Mouse (Mus musculus): ENCODE data around the gene Gm20388. TPM values are rescaled to one million over a fixed set of nuclear protein-coding genes. Genes with fewer than 3 reads are reported as not detected.

Gene Gm20388
- polyA plus RNA-seq, 1 experiment from 2014 or later: not detected

- H3K36me3 ChIP-seq: peaks cover 20% of the 10 kb centered on the region; the same call in 1 of the 2 replicates
- WGBS (ENCODE audit: insufficient replicate concordance): 56% methylated on average over 4 of the region's 4 CpGs
- no peak overlapping the region for H3K4me3 ChIP-seq (replicated peaks)
- H3K4me1 ChIP-seq (replicated peaks): peaks cover 49% of the 10 kb centered on the region
- H3K9ac ChIP-seq: no peak overlapping the region
- ATAC-seq (ENCODE audit: low read depth): no peak
- no peaks in the 10 kb centered on the region for H3K9me3 ChIP-seq (replicated peaks)
- H3K27ac ChIP-seq: no peak overlapping the region
- no peaks in the 10 kb centered on the region for H3K27me3 ChIP-seq
- no peak for DNase-seq
- no peak overlapping the region for H3K4me2 ChIP-seq
Observed at GRCm38 (mm10) chr8:122976046-122976445, 3065.4 kb downstream of the Gm20388 start.

DNA sequence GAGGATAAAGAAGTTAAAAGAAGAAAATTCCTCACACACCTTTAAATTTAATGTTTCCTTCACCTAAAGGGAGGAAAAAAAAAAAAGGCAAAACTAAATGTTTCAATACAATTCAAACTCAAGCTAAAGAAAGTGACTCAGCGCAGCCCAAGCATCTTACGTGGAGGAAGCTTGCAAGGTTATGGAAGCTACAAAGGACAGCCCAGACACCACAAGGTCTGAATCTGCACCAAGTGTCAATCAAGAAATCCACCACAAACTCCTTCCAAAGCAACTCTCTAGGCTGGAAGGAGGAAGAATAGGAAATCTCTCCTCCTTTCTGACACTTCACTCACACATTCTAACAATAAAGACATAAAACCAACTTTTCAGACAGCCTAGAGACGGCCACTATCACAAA lies 3068.8 kb downstream of the Gm20388 start:
- Histone ChIP-seq H3K27ac (no peak overlapping the region; the same call in 1 of the 2 replicates), H3K4me3 (replicated peaks) (no peak overlapping the region), H3K9ac (no peak overlapping the region), H3K36me3 (peaks cover 3% of the 10 kb centered on the region; the same call in 1 of the 2 replicates), H3K27me3 (no peaks in the 10 kb centered on the region), H3K9me3 (replicated peaks) (no peaks in the 10 kb centered on the region), H3K4me1 (replicated peaks) (peaks cover 71% of the 10 kb centered on the region), H3K4me2 (no peak overlapping the region)
- 66% methylated on average over 3 of the region's 3 CpGs for WGBS (ENCODE audit: insufficient replicate concordance)
- DNase-seq (no peak), ATAC-seq (ENCODE audit: low read depth) (no peak)

- H3K4me2 ChIP-seq: no peak overlapping the region
- no peak for DNase-seq
- ATAC-seq (ENCODE audit: low read depth): no peak
- H3K4me1 ChIP-seq (replicated peaks): peaks cover 76% of the 10 kb centered on the region
- no peak overlapping the region for H3K9ac ChIP-seq
- no peaks in the 10 kb centered on the region for H3K27me3 ChIP-seq
- H3K4me3 ChIP-seq (replicated peaks): no peak overlapping the region
- H3K36me3 ChIP-seq: no peaks in the 10 kb centered on the region
- H3K9me3 ChIP-seq (replicated peaks): no peaks in the 10 kb centered on the region
- no peak overlapping the region; the same call in 1 of the 2 replicates for H3K27ac ChIP-seq
- WGBS (ENCODE audit: insufficient replicate concordance): 49% methylated on average over 10 of the region's 10 CpGs
Observed at GRCm38 (mm10) chr8:122979865-122980509, 3069.3 kb downstream of the Gm20388 start.

DNA sequence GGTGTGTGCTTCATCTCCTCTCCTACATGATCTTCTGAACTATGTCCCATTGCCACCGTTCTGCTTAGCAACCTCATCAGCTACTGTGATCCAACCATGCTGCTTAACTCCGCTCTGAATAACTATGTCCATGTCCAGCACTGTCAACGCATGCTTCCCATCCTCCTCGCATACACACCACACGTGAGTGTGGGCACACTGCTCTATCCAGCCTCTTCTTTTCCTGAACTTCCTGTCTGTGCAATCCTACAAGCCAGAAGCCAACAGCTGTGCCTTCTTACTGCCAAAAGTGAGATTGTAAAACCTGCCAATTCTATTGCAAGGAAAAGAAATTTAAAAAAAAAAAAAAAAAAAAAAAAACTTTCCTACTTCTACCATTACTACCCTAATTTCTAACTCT lies 3071.0 kb downstream of the Gm20388 start:
- no peak for ATAC-seq (ENCODE audit: low read depth)
- no peaks in the 10 kb centered on the region for H3K9me3 ChIP-seq (replicated peaks)
- peaks cover 81% of the 10 kb centered on the region for H3K4me1 ChIP-seq (replicated peaks)
- no peak overlapping the region for H3K9ac ChIP-seq
- DNase-seq: no peak
- H3K4me3 ChIP-seq (replicated peaks): no peak overlapping the region
- no peaks in the 10 kb centered on the region for H3K27me3 ChIP-seq
- H3K36me3 ChIP-seq: no peaks in the 10 kb centered on the region
- 57% methylated on average over 5 of the region's 5 CpGs for WGBS (ENCODE audit: insufficient replicate concordance)
- no peak overlapping the region for H3K4me2 ChIP-seq
- no peak overlapping the region for H3K27ac ChIP-seq

- ATAC-seq (ENCODE audit: low read depth): no peak
- no peaks in the 10 kb centered on the region for H3K36me3 ChIP-seq
- no peak overlapping the region for H3K4me3 ChIP-seq (replicated peaks)
- DNase-seq: no peak
- H3K27ac ChIP-seq: no peak overlapping the region
- WGBS (ENCODE audit: insufficient replicate concordance): 79% methylated on average over 19 of the region's 19 CpGs
- H3K9me3 ChIP-seq (replicated peaks): no peaks in the 10 kb centered on the region
- no peak overlapping the region for H3K4me2 ChIP-seq
- no peaks in the 10 kb centered on the region for H3K27me3 ChIP-seq
- H3K9ac ChIP-seq: no peak overlapping the region
- peaks cover 86% of the 10 kb centered on the region for H3K4me1 ChIP-seq (replicated peaks)
Observed at GRCm38 (mm10) chr8:122983178-122983942, 3072.7 kb downstream of the Gm20388 start.

DNA sequence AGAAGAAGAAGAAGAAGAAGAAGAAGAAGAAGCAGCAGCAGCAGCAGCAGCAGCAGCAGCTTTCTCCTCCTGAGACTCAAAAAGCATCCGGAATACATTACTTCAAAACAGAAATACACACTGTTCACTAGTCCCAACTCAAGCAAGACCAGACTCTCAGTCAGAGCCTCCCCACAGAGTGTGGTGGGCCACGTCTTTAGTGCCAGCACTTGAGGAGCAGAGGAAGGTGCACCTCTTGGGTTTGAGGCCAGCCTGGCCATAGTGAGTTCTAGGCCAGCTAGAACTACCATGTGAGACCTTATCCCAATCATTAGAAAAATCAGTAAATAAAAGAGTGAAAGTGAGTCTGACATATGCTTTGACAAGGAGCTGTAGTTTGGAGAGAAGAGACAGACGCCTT lies 3073.5 kb downstream of the Gm20388 start:
- DNase-seq (no peak), ATAC-seq (ENCODE audit: low read depth) (no peak)
- Histone ChIP-seq H3K4me2 (no peak overlapping the region), H3K27me3 (no peaks in the 10 kb centered on the region), H3K9me3 (replicated peaks) (no peaks in the 10 kb centered on the region), H3K36me3 (no peaks in the 10 kb centered on the region), H3K9ac (no peak overlapping the region), H3K4me3 (replicated peaks) (no peak overlapping the region), H3K27ac (no peak overlapping the region), H3K4me1 (replicated peaks) (peaks cover 87% of the 10 kb centered on the region)
- WGBS (ENCODE audit: insufficient replicate concordance): 65% methylated on average over 3 of the region's 3 CpGs

DNA sequence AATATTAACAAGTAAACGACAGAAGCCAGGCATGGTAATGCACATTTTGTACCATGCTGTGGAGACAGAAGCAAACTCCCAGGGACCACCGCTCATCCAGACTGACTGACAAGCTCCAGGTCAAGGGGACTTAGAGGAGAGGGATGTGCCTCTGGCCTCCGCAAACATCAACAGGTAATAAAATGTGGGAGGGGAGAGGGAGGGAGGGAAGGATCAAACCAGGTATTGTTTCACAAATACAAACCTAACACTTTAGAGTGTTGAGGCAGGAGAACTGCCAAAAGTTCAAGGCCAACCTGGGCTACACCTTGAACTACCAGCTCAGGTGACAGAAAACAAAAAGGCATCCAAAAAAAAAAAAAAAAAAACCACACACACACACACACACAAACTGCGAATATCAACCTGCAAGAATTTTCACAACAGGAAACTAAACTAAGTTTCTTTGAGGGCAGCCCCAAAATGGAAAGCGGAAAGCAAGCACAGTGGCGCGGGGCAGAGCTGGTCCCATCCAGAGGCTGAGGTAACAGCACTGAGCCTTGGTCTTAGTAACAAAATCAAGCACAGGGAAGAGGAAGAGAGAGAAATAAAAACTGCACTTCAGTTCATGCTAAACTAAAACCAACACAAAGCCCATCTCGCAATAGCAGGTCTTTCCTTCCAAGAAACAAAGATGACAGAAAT lies 3076.0 kb downstream of the Gm20388 start:
- no peak overlapping the region for H3K4me2 ChIP-seq
- no peaks in the 10 kb centered on the region for H3K36me3 ChIP-seq
- DNase-seq: no peak
- no peak for ATAC-seq (ENCODE audit: low read depth)
- H3K4me3 ChIP-seq (replicated peaks): no peak overlapping the region
- H3K27ac ChIP-seq: no peak overlapping the region
- H3K9me3 ChIP-seq (replicated peaks): no peaks in the 10 kb centered on the region
- WGBS (ENCODE audit: insufficient replicate concordance): 72% methylated on average over 8 of the region's 8 CpGs
- peaks cover 86% of the 10 kb centered on the region for H3K4me1 ChIP-seq (replicated peaks)
- H3K9ac ChIP-seq: no peak overlapping the region
- no peaks in the 10 kb centered on the region for H3K27me3 ChIP-seq

DNA sequence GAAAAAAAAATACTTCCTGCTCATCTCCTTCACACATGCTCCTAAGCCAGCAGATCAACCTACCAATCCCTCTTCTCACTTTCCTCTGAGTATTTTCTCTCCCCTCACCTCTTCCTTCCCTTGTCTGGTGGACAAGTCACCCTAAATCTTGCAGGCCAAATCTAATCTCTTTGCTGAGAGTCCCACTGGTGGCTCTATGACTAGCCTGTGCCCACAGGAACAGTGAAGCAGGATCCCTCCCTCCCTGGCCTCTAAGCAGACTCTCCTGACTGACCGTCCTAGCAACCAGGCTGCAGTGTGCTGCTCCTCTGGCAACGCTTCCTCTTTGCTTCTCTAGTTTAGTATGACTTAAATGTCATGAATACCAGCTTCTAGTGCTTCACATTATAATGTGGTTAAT lies 3076.6 kb downstream of the Gm20388 start:
- H3K4me3 ChIP-seq (replicated peaks): no peak overlapping the region
- H3K4me1 ChIP-seq (replicated peaks): peaks cover 87% of the 10 kb centered on the region
- no peaks in the 10 kb centered on the region for H3K9me3 ChIP-seq (replicated peaks)
- H3K9ac ChIP-seq: no peak overlapping the region
- H3K27ac ChIP-seq: no peak overlapping the region
- 31% methylated on average over 2 of the region's 2 CpGs for WGBS (ENCODE audit: insufficient replicate concordance)
- no peaks in the 10 kb centered on the region for H3K27me3 ChIP-seq
- DNase-seq (no peak), ATAC-seq (ENCODE audit: low read depth) (no peak)
- H3K36me3 ChIP-seq: no peaks in the 10 kb centered on the region
- no peak overlapping the region for H3K4me2 ChIP-seq

GRCm38 (mm10) chr8:122988955-122989354 lies 3078.3 kb downstream of the Gm20388 start:
- no peak overlapping the region for H3K4me3 ChIP-seq (replicated peaks)
- ATAC-seq (ENCODE audit: low read depth) (peak; percentile 53; the same call in 1 of the 2 replicates), DNase-seq (no peak)
- no peaks in the 10 kb centered on the region for H3K9me3 ChIP-seq (replicated peaks)
- no peaks in the 10 kb centered on the region for H3K36me3 ChIP-seq
- peaks cover 88% of the 10 kb centered on the region for H3K4me1 ChIP-seq (replicated peaks)
- no peaks in the 10 kb centered on the region for H3K27me3 ChIP-seq
- H3K9ac ChIP-seq: no peak overlapping the region
- H3K27ac ChIP-seq: no peak overlapping the region
- WGBS (ENCODE audit: insufficient replicate concordance): 27% methylated on average over 3 of the region's 3 CpGs
- no peak overlapping the region for H3K4me2 ChIP-seq

GRCm38 (mm10) chr8:122989976-122990375 lies 3079.3 kb downstream of the Gm20388 start:
- Histone ChIP-seq H3K4me1 (replicated peaks) (peaks cover 88% of the 10 kb centered on the region), H3K9ac (no peak overlapping the region), H3K9me3 (replicated peaks) (no peaks in the 10 kb centered on the region), H3K36me3 (no peaks in the 10 kb centered on the region), H3K4me2 (no peak overlapping the region), H3K4me3 (replicated peaks) (no peak overlapping the region), H3K27me3 (no peaks in the 10 kb centered on the region), H3K27ac (no peak overlapping the region)
- WGBS (ENCODE audit: insufficient replicate concordance): 60% methylated on average over 2 of the region's 2 CpGs
- DNase-seq: no peak
- no peak for ATAC-seq (ENCODE audit: low read depth)

DNA sequence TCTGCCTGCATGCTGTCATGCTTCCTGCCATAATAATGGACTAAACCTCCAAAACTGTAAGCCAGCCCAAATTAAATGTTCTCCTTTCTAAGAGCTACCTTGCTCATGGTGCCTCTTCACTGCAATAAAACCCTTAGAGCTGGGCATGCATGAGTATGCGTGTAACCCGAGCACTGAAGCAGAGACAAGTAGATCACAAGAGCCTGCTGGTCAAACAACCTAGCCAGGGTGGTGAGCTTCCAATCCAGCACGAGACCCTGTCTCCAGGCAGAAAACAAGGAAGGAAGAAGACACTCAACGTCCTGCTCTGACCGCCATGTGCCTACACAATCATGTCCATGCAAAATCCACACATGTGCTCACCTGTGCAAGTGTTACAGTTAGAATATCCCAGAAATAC lies 3080.7 kb downstream of the Gm20388 start:
- H3K36me3 ChIP-seq: no peaks in the 10 kb centered on the region
- H3K9ac ChIP-seq: no peak overlapping the region
- no peak overlapping the region for H3K4me2 ChIP-seq
- peaks cover 76% of the 10 kb centered on the region for H3K4me1 ChIP-seq (replicated peaks)
- no peaks in the 10 kb centered on the region for H3K27me3 ChIP-seq
- 63% methylated on average over 5 of the region's 5 CpGs for WGBS (ENCODE audit: insufficient replicate concordance)
- no peak overlapping the region for H3K27ac ChIP-seq
- no peaks in the 10 kb centered on the region for H3K9me3 ChIP-seq (replicated peaks)
- ATAC-seq (ENCODE audit: low read depth) (no peak), DNase-seq (no peak)
- H3K4me3 ChIP-seq (replicated peaks): no peak overlapping the region

Measured in liver, embryonic 13.5 days (tissue).